Mouse (Mus musculus): Measurements from ENCODE around the gene Gpc6.

Gpc6 gene

GRCm38 (mm10) chr14:117912624-117913270, 987.6 kb downstream of the Gpc6 start:
- intact Hi-C loops (cut with DNase I) = no loop called here

DNA sequence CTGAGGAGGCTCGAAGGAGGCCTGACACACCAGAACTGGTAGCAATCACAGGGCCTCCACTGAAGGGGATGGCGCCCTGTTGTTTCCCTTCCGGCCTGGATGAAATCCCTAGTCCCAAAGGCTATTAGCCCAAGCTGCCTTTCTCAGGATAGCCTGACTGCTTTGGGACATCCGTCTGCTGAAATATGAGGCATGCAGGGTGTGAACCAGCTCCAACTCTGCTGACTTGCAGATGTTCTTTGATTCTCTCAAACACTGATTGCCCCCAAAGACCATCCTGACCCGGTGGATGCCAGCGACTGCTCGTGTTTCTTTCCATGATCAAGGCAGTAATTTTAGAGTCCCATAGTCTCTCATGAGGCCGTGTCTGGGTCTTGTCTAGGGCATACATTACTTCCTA, 991.5 kb downstream of the Gpc6 start:
- intact Hi-C loops (cut with DNase I) = no loop called here

GRCm38 (mm10) chr14:117918724-117919123, 993.6 kb downstream of the Gpc6 start:
- intact Hi-C loops (cut with DNase I) = no loop called here

DNA sequence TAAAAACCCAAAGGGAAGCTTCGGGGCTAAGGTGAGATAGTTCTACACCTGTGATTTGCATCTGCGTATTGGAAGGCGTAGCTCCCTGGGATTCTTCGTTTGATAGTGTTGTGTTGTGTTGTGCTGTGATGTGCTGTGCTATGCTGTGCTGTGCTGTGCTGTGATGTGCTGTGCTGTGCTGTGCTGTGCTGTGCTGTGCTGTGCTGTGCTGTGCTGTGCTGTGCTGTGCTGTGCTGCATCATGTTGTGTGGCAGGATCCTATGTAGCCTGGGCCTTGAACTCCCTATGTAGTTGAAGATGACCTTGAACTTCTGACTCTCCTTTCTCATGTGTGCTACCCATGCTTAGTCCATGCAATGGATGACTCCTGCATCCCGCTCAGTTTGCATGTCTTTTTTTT, 994.5 kb downstream of the Gpc6 start:
- intact Hi-C loops (cut with DNase I) = no loop called here

DNA sequence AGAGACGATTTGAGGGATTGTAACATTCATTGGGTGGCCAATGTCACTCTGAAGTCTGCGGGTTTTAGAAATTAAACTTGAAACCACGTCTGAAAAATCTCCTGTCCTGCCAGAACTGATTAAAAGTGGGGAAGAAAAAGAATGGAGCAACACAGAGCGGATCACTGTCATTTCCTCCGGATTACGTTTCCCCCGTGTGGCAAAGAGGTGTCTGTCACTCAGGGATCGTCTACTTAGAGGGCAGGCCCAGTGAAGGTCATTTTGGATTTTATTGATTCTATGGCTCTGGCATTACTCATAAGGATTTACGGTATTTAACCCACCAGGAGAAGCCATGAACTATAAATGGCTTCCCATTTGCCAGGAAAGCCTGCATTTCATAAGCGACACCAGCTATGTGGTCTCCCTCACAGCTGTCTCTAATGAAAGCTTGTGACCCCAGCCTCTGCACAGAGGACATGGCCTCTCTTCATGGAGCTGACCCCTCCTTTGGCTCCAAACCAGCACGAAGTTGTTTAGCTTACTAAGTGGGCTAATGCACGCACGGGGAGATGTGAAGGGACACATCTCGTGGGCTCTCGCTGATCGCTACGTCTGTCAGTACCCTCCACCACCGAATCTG, 996.4 kb downstream of the Gpc6 start:
- intact Hi-C loops (cut with DNase I) = no loop called here

- intact Hi-C loops (cut with DNase I) = no loop called here
Measured at GRCm38 (mm10) chr14:117923667-117924066, 998.6 kb downstream of the Gpc6 start.

DNA sequence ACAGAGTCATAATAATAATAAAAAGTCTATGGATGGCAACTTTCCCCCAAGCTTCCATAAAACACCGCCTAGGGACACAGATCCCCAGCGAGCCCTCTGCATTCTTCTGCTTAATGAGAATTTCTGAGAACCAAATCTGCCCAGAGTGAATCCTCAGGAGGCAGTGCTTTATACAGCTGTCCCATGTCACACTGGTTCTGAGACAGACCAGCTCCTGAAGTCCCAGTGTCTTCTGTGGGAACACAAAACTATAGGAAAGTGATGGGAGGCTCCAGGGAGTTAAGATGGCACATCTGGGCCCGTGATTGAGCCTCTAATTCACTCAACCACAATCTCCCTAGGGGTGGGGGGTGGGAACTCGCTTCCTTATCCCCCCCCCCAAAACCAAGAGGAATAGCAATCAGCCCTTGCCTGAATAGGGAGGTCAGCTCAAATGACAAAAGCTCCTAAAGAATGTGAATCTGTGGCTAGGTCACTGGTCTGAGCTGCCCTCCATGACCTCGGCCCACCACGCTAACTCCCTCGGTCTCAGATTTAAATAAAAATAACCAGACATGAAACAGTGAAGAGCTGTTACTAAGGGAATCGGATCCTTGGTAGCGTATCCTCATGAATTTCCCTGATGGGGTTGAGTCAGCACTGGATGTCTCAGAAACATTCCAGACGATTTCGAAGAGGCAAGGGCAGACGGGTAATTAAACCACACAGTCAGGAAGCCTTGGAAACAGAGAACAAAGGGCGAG, 1005.2 kb downstream of the Gpc6 start:
- intact Hi-C loops (cut with DNase I) = loop anchor here (10.0 kb wide), 1 partner anchor 245 kb away; no protein-coding TSS in a partner anchor

DNA sequence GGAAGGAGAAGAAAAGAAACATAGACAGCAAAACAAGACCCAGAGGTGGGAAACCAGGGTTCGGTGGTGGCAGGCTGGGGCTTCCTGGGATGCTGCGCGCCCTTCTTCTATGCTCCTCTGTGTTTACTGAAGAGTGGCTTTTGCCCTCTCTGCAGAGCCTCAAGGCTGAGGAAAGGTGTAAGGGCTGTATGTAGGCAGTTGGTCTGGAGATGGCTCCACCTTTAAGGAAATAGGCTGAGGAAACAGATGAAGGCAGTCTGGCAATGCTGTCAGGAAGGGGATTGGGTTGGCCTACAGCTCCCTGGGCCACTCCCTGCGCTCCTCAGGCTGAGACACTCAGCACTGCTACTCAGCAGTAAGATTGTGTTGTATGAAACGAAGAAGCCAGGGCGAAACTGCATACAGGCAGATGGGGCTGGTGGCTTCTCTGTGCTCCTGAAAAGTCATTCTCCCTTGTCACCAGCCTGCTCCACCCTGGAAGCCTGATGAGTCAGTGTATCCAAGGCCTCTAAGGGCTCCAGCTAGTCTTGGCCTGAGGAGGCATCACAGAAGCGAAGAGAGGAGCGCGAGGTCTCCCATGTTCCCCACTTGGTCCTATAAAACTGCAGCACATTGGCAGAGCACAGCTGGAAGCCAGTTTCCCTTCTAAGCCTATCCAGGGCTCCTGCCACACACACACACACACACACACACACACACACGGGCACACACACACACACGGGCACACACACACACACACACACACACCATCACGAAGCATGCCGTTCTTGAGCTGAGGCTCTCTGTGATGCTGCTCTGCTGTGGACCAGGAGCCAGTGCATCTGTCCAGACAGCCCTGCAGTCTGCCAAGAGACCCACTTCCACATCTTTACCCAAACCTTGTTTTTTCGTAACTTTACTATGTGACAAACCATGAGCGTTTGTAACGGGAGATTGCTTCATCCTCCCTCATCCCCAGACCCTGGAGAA, 1006.0 kb downstream of the Gpc6 start:
- intact Hi-C loops (cut with DNase I) = loop anchor here (10.0 kb wide), 1 partner anchor 246 kb away; no protein-coding TSS in a partner anchor

DNA sequence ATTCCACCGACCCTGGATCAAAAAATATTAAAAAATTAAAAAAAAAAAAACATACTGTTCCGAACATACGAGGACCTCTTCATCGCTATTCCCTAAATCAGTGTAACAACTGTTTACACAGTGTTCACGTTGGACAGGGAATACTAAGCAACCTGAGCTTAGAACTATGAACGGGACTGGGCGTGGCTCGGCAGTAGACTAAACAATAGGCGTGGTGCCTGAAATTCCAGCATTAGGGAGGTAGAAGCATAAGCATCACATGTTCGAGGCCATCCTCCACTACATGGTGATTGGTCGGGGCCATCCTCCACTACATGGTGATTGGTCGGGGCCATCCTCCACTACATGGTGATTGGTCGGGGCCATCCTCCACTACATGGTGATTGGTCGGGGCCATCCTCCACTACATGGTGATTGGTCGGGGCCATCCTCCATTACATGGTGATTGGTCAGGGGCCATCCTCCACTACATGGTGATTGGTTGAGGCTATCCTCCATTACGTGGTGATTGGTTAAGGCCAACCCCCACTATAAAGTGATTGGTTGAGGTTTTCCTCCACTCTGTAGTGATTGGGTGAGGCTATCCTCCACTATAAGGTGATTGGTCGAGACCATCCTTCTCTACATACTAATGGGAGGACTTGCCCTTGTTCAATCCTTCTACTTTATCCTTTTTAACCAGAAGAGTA, 1007.2 kb downstream of the Gpc6 start:
- intact Hi-C loops (cut with DNase I) = loop anchor here (10.0 kb wide), 1 partner anchor 248 kb away; no protein-coding TSS in a partner anchor

DNA sequence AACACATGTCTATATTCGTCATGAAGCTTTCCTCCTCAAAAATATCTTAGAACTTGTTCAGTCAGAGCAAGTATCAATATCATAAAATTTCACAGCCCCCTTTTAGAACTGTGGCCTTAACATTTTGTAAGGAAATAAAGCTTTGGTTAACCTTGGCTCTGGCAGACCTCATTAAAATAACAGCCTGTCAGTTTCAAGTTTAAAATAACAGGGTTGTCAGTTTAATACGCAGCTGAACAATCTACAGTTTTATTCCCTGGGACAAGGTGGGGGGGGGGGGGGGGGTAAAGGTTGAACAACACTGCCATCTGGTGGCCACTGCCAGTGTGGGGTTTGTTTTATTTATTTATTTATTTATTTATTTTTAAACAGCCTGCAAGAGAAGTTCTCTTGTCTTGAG, 1013.4 kb downstream of the Gpc6 start:
- intact Hi-C loops (cut with DNase I) = loop anchor here (5.0 to 10.0 kb wide), 2 partner anchors 254 to 1731 kb away; no protein-coding TSS in a partner anchor

DNA sequence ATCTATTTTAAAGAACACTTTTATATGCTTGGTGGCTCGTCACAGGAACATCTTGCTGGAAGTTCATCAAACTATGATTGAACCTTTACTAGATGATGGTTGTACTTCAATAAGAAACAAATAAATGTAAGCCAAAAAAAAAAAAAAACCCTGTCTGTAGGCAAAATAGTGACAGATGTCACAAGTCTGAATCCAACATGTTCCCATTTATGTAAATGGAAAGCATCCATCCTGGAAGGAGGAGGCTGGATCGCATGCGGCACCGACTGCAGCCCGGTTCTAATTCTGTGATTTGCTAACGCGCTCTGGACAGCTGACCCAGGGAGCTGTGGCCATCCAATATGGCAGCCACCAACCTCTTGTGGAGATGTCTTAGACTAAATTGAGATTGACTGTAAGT, 1014.4 kb downstream of the Gpc6 start:
- intact Hi-C loops (cut with DNase I) = loop anchor here (5.0 to 10.0 kb wide), 2 partner anchors 255 to 1732 kb away; no protein-coding TSS in a partner anchor

- intact Hi-C loops (cut with DNase I) = no loop called here
Measured at GRCm38 (mm10) chr14:117945920-117946503, 1020.9 kb downstream of the Gpc6 start.

DNA sequence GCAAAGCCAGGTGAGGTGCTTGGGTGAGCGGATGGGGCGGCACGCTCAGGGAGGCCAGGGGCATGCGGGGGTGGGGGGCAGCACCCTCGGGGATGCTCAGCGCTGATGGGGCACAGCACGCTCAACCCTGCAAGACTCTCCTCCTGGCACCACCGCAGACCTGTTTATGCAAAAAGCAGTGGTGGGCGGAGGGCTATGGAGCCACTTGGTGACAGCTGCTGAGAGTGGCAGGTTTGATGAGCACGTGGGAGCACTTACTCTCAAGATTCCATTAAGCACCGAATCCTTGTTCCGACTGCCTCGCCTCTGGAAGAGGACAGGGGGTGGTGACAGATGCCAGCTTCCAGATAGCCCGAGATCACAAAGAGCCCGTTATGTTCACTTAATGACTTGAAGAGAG, 1026.2 kb downstream of the Gpc6 start:
- intact Hi-C loops (cut with DNase I) = no loop called here

DNA sequence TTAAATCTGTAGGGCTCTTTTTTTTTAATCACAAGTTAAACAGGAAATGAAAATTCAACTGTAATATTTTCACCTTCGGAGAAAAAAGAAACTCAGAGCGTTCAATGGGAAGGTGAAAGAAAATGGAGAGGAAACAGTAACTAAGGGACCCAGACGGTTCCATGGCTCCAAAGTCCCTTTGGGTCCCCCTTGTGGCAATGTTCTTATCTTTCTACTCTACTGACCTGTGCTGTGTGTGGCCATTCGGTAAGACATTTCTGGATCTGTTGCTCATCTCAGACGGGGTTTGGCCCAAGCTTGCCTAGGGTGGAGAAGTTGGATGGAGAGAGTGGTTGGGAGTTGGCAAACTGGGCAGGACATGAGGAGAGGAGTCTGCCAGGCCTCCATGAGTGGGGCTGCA, 1026.6 kb downstream of the Gpc6 start:
- intact Hi-C loops (cut with DNase I) = no loop called here

DNA sequence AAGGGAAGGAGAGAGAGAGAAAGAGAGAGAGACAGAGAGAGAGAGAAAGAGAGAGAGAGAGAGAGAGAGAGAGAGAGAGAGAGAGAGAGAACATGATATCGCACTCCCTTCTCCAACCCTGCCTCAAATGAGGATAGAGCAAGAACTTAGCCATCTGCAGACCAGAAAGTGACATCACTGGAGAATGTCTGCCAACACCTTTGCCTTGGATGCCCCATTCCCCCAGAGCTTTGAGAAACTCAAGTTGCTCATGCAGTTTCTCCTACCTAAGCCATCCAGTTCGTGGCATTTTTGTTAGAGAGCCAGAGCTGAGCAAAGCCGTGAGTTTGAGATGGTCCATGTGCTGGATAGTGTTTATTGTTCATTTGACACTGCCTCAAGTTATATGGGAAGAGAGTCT, 1030.9 kb downstream of the Gpc6 start:
- intact Hi-C loops (cut with DNase I) = no loop called here

GRCm38 (mm10) chr14:117958389-117958788, 1033.3 kb downstream of the Gpc6 start:
- intact Hi-C loops (cut with DNase I) = no loop called here

DNA sequence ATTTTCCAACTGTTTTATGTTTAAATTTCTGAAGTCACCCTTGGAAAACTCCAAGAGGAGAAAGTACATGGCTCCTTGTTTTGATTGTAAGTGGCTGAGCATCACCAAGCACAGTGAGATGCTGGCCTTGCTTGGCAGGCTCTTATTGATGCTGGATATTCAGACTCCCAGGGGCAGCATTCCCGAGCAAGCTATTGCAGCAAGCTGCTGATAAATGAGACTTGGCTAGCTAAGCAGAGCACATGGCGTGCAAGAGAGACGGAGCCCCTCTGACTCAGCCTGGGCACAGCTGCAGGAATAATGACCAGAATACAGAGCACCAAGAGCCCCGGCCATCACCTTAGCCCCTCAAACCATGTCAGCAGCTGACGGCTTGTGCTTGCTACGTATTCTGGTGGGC, 1036.2 kb downstream of the Gpc6 start:
- intact Hi-C loops (cut with DNase I) = no loop called here

DNA sequence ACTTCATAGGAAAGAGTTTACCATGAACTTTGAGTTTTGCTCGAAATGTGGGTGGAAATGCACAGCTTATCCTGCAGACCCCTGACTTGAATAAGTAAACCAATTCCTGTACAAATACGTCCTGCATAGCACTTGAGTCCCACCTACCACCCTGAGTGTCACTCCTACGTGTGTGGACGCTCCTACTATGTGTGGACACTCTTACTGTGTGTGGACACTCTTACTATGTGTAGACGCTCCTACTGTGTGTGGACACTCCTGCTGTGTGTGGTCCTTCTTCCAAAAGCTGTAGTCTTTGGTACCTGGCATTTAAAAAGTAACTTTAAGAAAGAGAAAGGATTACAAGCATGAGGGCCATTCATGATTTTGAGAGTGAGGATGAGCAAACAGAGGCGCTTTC, 1036.7 kb downstream of the Gpc6 start:
- intact Hi-C loops (cut with DNase I) = no loop called here

- intact Hi-C loops (cut with DNase I) = no loop called here
Measured at GRCm38 (mm10) chr14:117962453-117962852, 1037.3 kb downstream of the Gpc6 start.

DNA sequence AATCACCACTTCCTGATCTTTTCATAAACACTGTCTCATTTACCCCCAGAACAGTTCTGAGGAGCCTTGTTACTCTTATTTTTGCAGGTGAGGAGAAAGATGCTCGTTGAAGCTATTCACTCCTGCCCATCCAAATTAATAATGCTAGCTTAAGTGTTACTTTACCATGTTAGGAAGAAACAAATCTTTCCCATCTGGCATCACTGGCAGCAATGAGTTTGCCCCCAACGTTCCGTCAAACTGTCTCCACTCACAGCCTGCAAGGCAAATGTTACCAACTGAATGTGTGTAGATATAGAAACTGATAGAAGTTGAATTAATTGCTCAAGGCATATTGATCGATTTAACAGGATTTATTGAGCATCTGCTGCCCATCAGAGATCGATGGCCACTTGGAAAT, 1047.5 kb downstream of the Gpc6 start:
- intact Hi-C loops (cut with DNase I) = no loop called here
